Mouse (Mus musculus): ENCODE results near the gene Stk24. TPM values are rescaled to one million over a fixed set of nuclear protein-coding genes. Genes with fewer than 3 reads are reported as not detected.

The Stk24 gene
- total RNA-seq, 1 experiment from 2014 or later, result 267 TPM

DNA sequence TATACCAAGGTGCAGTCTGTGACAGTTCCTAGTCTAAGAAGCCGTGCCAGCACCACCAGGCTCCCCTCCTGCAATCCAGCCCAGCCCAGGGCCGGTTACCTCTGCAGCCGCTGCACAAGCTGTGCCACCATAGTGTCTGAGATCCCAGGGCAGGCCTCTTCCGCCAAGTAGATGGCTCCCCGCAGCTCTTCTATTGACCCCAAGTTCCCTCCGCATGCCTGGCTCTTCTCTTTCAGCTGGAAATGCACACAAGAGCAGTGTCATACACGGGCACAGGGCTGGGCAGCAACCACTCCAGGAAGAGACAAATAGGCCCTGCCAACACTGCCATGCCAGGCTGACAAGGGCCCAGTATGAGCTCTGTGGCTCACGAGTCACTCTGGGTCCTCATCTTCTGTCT lies 87.9 kb downstream of the Stk24 start:
- no peak for ATAC-seq (replicated peaks; ENCODE audit: insufficient number of reproducible peaks, low FRiP score, low TSS enrichment, poor library complexity, severe bottlenecking)

DNA sequence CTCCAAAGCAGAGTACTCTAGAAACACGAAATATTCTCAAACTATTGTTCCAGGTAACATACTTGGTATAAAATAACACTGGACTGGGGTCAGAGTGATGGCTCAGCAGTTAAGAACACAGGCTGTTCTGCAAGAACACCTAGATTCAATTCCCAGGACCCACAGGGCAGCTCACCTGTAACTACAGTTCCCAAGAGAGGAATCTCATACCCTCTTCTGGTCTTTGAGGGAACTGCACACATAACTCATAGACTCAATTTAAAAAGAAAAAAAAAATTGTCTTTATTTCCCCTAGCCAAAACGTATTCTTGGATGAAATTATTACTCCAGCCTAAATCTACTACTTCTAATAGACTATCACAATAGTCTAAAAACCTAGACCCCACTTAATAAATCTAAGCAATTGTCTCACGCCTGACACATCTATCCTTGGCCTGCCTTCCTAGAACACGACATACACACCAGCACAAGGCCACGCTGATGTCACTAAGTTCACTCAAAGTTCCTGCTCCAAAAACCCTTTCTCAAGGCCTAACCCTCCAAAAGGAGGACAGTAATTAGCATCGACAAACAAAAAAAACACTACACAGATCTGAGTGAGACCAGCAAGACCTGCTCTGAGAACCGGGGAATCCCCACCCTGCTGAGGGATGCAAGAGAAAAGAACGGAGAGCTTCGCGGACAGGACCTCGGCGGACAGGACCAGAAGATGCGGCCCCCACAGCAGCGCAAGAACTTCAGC lies 94.3 kb downstream of the Stk24 start:
- ATAC-seq (replicated peaks; ENCODE audit: insufficient number of reproducible peaks, low FRiP score, low TSS enrichment, poor library complexity, severe bottlenecking), result no peak

DNA sequence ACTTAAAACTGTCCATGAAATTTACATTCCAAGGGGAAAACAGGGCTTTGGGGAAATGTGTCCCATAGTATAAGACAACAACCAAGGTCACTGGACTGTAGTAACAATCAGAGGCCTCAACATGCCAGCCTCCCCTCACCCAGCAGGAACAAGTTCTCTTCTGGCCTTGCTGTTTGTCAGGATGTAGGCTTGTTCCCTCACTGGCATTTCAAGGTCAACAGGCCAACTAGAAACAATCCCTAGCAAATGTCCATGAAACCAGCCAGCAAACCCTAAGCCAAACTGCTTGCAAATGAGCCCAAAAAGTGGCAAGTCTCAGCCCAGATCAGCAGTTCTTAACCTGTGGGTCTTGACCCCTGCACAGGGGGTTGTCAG lies 98.5 kb downstream of the Stk24 start:
- ATAC-seq (replicated peaks; ENCODE audit: insufficient number of reproducible peaks, low FRiP score, low TSS enrichment, poor library complexity, severe bottlenecking), result no peak

DNA sequence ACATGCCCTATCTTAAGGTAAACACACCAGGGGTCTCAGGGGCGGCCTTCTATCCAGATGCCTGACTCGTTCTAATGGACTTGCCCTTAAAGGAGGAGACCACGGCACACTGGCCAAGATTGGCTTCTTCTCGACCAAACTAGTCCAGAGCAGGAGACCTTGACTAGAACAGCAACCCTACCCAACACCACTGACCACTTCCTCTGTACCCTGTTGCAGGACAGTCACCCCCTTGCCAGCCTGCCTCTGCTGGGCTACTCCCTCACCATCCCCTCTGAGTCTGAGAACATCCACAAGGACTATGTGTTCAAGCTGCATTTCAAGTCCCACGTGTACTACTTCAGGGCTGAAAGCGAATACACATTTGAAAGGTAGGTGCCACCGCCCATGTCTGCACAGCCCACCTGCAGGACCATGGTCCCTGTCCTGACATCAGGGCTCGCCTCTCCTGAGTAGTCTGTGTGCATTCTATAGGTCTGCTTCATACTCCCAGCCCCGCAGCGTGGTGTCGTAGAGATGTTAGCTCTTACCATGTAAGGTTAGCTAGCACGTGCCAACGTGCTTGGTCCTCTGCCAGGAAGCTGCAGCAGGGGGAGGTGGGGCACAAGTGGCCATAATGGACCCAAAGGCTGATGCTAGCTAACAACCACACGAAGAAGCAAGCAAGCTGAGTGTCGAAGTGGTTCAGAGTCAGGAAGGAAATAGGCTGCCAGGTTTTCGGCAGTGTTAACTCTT lies 99.0 kb downstream of the Stk24 start:
- ATAC-seq (replicated peaks; ENCODE audit: insufficient number of reproducible peaks, low FRiP score, low TSS enrichment, poor library complexity, severe bottlenecking), result no peak

DNA sequence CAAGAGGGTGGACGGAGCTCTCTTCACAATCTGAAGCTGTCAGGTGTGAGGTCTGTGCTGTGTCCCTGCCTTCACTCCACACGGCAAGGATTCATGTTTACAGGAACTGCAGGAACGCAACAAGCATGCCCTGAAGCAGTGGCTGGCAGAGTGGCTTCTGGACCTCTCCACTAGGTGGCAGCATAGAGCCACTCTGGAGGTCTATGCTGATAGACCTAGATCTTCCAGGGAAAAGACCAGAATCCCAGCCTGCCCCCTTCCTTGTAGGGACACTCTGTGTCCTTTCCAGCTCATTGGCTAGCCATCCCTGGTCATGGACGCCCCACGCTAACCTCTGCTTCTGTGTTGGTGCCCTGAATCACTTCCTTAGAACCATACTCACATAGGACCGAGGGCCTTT lies 100.7 kb downstream of the Stk24 start:
- peak; percentile 33; the same call in 1 of the 2 replicates for ATAC-seq (replicated peaks; ENCODE audit: insufficient number of reproducible peaks, low FRiP score, low TSS enrichment, poor library complexity, severe bottlenecking)

DNA sequence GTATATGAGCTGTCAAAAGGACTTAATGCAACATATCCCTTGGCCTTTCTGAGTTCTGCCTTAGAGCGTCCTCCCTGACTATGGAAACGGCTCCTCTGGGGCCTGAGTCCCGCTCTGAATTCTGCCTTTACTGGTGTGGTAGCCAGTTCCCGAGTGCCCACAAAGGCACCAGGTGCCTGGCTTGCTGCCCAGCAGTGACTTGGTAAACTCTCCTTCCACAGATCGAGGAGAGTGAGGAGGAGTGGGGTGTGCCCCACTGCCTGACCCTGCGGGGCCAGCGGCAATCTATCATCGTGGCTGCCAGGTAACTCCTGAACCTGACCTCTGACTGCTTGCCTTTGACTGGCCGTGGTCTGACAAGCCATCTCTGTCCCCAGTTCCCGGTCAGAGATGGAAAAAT lies 103.8 kb downstream of the Stk24 start:
- ATAC-seq (replicated peaks; ENCODE audit: insufficient number of reproducible peaks, low FRiP score, low TSS enrichment, poor library complexity, severe bottlenecking), result no peak

DNA sequence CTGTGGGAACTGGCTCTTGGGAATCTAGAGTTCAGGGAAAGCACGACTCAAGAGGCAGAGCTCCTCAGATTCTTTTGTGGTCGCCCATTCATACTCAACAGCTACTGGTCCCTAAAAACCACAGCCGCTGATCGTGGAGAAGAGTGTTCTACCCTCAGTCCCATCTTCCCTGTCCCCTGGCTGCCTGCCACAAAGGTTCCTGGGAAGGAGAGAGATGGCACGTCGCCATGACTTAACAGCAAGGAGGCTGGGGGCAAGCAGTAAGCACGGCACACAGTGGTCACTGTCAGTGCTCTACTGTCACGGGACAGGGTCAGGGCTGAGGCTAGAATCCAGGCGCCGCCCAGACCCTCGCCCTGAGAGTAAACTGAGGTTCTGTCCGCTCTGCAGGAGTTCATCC lies 104.8 kb downstream of the Stk24 start:
- no peak for ATAC-seq (replicated peaks; ENCODE audit: insufficient number of reproducible peaks, low FRiP score, low TSS enrichment, poor library complexity, severe bottlenecking)

DNA sequence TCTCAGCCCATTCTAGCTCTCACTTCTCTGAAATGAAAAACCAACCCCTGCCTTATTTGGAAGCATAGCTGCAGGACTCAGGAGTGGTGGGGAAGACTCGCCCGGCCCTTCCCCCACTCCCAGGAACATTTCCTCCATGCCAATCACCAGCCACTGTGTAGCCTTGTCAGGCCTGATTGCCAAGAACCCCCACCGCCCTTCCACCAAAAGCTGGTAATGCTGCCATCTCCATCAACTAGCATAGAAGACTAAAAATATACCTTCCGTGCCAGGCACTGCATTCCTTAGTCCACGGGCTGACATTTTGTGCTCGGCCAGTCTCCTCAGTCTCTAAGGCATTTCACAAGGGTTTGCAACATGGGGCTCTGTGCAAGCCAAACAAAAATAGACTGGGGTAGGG lies 109.3 kb downstream of the Stk24 start:
- ATAC-seq (replicated peaks; ENCODE audit: insufficient number of reproducible peaks, low FRiP score, low TSS enrichment, poor library complexity, severe bottlenecking), result no peak

DNA sequence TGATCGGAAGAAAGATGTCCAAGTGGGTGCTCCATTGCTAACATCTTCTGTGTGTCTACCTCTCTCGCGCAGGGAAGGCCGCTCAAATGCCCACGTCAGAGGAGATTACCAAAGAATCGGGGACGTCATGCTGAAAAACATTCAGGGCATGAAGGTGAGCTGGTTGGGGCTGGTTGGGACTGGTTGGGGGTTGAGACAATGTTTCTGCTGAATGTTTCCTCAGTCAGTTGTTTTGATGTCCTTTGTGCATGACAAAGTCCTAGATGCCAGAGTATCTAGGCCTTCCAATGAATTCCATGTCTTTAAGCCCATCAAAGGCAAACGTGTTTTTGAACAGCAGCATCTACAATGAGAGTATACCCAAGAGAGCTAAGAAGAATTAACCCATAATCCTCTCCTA lies 112.0 kb downstream of the Stk24 start:
- no peak for ATAC-seq (replicated peaks; ENCODE audit: insufficient number of reproducible peaks, low FRiP score, low TSS enrichment, poor library complexity, severe bottlenecking)

DNA sequence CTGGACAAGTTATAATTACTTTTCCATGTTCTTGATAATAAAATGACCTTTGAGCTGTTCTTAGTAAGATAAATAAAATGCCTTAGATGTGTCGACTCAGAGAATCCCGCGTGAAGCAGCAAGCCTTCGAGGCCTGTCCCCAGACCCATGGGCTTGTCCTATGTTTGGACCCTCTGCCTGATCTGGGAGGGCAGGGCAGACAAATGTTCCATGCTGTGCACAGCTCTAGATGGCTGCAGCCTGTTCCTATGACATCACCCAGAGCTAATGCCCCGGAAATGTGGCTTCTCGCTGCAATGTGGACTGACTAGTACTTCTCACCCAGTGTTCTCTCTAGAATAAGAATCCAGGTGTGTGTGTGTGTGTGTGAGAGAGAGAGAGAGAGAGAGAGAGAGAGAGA lies 115.4 kb downstream of the Stk24 start:
- no peak for ATAC-seq (replicated peaks; ENCODE audit: insufficient number of reproducible peaks, low FRiP score, low TSS enrichment, poor library complexity, severe bottlenecking)

DNA sequence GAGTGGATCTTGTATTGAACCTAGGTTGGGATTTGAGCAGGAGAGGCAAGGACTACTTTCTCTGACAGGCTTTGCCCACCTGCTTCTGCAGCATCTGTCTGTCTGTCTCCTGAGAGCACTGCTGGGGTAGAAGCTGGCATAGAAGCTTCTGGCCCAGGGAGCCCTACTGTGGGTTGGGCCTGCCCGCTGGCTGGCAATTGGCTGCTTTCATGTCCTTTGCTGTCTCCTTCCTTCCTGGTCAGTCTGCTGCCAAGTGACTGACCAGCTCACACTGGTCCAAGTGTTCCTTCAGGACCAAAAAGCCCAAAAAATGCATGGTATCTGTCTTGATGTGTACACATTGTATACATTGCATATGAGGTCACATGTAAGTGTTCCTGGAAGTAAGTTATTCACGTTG lies 115.9 kb downstream of the Stk24 start:
- no peak for ATAC-seq (replicated peaks; ENCODE audit: insufficient number of reproducible peaks, low FRiP score, low TSS enrichment, poor library complexity, severe bottlenecking)

DNA sequence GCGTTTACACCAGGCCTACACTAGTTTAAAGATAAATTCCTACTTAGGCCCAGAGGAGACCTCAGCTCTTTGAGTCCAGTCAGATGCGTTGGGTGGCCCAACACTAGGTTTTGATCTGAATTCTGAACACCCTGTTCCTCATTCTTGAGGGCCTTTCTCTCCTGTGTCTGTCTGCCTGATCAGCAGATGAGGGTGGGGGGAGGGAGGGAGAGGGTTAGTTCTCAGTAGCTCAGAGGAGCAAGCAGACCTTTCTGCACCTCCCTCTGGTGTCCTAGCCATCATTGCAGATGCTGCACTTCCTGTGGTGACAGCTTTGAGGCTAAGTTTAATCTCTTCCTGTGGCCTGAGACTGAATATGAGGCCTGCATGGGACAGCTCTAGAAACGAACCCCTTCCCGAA lies 117.2 kb downstream of the Stk24 start:
- no peak for ATAC-seq (replicated peaks; ENCODE audit: insufficient number of reproducible peaks, low FRiP score, low TSS enrichment, poor library complexity, severe bottlenecking)

DNA sequence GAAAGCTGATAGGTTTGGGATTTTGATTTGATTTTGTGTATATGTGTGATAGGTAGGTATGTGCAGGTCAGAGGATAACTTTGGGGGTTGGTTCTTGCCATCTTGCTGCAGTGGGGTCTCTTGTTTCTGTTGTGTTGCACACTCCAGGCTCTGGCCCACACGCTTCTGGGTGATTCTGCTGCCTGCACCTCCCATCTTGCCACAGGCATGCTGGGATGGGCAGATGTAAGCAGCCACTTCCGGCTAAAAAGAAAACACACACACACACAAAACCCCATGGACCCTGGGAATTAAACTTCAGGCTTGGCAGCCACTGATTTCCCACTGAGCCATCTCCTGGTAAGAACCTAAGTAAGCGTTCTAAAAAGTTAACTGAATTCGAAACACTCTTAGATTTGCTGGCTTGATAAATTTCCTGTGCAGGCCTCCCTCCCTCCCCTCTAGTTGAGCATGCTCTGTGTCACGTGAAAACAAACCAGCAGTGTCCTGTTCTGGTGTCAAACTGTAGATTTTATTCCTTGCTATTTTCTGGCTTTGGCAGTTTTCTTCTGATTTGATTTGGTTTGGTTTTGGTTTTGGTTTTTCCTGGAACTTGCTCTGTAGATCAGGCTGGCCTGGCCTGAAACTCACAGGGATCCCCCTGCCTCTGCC lies 118.5 kb downstream of the Stk24 start:
- no peak for ATAC-seq (replicated peaks; ENCODE audit: insufficient number of reproducible peaks, low FRiP score, low TSS enrichment, poor library complexity, severe bottlenecking)

DNA sequence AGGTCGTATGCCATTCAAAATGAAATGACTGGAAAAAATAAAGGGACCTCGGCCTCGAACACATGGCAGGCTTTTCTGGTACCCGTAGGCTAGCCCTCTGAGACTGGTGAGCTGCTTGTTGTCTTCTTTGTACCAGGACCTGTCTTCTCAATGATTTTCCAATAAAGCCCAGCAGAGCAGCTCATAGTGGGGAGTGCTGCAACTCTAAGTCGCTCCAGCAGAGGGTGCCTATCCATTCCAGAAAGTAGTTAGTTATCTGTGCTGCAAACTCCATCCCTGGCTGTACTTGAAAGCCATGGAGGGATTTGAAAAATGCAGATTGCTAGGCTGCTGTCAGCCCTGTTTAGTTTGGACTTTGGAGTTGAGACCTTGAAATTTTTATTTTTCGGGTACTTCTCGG lies 120.0 kb downstream of the Stk24 start:
- no peak for ATAC-seq (replicated peaks; ENCODE audit: insufficient number of reproducible peaks, low FRiP score, low TSS enrichment, poor library complexity, severe bottlenecking)

DNA sequence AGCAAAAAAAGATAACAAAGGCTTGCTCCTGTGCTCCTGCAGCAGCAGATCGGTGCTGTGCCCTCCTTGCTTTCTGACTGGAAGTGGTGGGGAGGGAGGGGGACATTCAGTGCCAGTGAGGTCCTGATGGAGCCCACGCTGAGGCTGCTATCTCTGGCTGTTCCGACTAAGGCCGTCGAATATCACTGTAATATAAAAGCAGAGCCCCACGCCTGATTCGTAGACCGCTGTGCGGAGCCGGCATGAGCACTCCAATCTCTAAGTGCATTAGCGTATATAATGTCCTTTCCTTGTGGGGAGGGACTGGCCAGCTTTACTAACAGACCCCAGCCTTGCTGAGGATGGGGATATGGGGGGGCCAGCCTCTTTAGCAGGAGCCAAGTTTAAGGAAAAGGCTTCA lies 120.5 kb downstream of the Stk24 start:
- ATAC-seq (replicated peaks; ENCODE audit: insufficient number of reproducible peaks, low FRiP score, low TSS enrichment, poor library complexity, severe bottlenecking), result no peak

DNA sequence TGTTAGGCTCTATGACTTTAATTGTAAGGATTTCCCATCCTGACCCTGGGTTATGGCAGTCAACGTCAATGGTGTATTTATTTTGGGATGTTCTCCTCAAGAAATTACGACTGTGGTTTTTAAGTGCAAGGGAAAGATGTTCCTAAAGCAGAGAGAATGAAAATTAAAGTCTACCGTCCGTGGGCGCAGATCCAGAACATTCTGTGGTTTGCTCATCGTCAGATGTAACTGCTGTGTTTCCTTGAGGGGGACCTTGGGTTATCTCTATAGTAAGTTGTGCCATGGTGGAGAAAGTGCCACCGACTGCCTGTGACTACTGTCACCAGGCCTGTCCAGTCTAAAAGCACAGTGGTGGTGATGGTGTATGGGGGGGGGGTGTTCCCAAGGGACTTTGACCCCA lies 122.9 kb downstream of the Stk24 start:
- ATAC-seq (replicated peaks; ENCODE audit: insufficient number of reproducible peaks, low FRiP score, low TSS enrichment, poor library complexity, severe bottlenecking), result no peak

DNA sequence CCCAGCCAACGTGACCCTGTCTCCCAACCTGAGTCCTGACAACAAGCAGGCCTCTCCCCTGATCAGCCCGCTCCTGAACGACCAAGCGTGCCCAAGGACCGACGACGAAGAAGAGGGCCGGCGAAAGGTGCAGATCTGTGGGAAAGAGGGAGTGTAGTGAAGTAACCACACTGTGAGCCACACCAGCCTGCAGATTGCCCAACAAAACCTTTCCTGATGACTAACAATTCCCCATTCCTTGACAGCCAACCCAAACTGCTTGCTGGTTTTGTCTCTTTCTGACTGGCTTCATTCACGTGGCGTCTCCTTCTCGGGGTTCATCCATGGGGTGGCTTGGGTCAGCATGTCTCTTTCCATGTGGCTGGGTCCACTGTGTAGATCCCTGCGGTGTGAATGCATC lies 124.3 kb downstream of the Stk24 start:
- ATAC-seq (replicated peaks; ENCODE audit: insufficient number of reproducible peaks, low FRiP score, low TSS enrichment, poor library complexity, severe bottlenecking), result no peak

DNA sequence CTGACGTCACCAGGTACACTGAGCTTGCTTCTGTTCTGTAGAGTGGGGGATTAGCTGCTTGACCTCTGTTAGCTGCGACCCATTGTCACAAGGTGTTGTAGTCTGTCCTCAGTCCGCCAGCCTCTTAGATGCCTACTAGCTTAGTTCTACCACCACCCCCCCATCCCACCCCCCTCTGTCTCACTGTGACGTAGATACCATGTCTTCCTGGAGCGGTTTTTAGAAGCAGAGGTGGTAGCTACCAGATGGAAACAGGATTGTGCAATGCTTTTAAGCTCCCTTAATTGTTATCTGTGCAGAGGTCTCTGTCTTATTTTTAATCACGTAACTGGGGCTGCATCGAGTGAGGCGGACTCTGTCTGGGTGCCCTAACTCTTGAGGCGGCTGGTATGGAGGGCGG lies 124.9 kb downstream of the Stk24 start:
- no peak for ATAC-seq (replicated peaks; ENCODE audit: insufficient number of reproducible peaks, low FRiP score, low TSS enrichment, poor library complexity, severe bottlenecking)

DNA sequence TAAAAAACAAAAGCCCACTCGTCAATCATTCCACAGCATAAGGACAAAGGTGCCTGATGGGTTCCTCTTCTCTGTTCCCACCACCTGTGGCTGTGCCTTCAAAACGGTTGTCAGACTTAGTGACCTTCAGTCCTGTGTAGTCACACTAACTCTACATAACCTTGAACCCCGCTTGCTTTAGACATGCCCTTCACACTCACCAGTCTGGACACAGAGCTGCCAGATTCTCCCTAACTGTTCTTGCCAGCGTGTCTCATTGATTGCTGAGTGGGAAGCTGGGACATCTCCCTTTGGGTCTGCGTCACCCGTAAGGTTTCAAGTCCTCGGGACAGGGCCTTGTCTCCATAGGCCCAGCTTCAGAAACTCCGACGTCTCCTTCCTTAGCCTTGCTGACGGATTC lies 127.3 kb downstream of the Stk24 start:
- no peak for ATAC-seq (replicated peaks; ENCODE audit: insufficient number of reproducible peaks, low FRiP score, low TSS enrichment, poor library complexity, severe bottlenecking)

DNA sequence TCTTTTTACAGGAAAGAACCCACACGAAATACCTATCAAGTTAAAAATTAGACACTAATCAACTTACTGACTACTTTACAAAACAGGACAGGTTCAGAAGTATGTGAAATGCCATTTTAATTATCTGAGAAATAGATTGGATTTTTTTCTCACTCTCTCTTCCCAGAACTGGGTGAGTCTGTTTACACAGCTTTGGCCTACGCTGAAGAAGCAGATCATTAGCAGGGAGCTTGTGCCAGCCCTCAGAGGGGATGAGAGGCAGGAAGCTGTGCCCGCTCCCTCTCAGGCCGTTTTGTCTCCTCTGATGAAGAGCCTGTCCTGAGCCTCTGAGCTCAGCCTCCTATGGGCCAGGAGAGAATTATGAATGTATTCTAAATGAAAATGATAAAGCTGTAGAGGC lies 128.1 kb downstream of the Stk24 start:
- ATAC-seq (replicated peaks; ENCODE audit: insufficient number of reproducible peaks, low FRiP score, low TSS enrichment, poor library complexity, severe bottlenecking), result no peak
